Mouse (Mus musculus): ENCODE measurements around the gene Vangl2. TPM values are rescaled to one million over a fixed set of nuclear protein-coding genes. Genes with fewer than 3 reads are reported as not detected.
A peak's percentile ranks its signal among the peaks of the same experiment; 100 is the strongest.
"Not testable (repeated sequence)": the region's sequence is repeated elsewhere in the genome, so short reads cannot be mapped to it uniquely, and the experiment has no call there.

Vangl2 gene
- total RNA-seq, 1 experiment from 2014 or later: 2.0 TPM

DNA sequence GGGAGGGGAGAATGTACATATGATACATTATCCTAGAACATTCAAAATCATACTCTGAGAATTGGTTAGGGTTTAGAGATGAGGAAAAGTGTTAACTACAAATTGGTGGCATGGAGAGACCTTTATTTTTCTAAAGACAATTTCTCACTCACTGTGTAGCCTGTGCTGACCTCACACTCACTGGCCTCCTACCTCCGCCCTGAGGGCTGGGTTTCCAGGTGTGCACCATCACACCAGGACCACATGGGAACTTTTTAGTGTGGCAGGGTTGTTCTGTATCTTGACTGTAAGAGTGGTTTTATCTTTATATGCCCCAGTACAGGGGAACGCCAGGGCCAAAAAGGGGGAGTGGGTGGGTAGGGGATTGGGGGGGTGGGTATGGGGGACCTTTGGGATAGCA, 50.4 kb downstream of the Vangl2 start:
- ATAC-seq (ENCODE audit: extremely low read depth, insufficient number of reproducible peaks, low FRiP score, poor library complexity, severe bottlenecking): no peak

DNA sequence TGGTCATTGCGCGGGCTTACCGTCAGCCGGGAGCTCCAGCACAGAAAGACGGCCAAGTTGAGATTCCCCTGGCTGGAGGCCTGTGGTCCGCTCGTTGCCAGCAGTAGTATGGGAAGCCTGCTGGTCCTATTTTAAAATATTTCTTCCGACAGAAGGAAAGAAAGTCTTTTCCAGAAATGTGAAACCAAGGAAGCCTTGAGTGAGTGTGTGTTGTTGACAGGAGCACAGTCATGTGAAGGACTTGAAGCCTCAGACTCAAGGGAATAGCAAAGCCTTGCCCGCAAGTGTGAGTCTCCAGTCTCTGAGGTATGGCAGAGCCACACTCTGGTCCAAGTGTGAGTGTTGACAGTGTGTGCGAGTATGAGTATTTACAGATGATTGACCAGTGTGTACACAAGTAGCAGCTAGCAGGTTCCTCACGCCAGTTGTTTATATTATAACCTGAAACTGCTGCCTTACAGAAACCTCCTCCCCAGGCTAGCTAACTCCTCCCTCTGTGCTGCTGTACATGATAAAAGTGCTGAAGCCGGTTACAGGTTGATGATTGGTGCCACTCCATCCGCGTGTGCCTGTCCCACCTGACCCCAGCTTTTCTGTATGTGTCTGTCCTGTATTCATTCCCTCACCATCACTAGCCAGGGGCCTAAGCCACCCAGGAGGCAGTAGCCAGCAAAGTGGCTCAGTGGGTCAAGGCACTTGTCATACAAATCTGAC, 51.3 kb downstream of the Vangl2 start:
- ATAC-seq (ENCODE audit: extremely low read depth, insufficient number of reproducible peaks, low FRiP score, poor library complexity, severe bottlenecking): no peak

DNA sequence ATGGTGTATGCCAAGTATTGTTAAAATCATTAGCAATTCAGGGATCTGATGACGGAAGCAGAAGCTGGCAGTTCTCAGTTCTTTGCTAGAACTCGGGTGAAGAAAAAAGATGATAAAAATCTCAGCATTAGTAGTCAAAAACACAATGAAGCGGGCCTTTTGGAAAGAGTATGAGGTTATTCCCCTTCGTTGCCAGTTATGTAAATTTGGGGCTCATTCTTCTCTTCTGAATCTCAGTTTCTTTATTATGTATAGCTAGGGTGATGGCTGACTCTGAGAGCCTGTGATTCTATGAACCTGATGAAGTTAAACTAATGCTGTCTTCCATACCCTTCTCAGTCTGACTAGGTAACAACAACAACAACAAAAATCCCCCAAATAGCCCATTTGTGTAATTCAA, 52.4 kb downstream of the Vangl2 start:
- no peak for ATAC-seq (ENCODE audit: extremely low read depth, insufficient number of reproducible peaks, low FRiP score, poor library complexity, severe bottlenecking)

DNA sequence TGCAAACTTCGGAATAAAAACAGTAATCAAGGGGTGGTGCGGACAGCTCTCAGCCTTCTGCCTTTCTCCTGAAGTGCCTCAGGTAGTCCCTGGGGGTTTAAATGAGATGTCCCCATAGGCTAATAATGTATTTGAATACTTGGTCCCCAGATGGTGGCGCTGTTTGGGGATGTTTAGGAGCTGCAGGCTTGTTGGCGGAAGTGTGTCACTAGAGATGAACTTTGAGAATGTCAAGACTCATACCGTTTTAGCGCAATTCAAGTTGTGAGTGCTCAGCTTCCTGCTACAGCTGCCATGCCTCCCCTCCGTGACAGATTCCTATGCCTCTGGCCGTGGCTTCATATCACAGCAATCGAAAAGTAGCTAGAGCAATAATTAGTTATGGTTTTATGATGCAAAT, 52.9 kb downstream of the Vangl2 start:
- no peak for ATAC-seq (ENCODE audit: extremely low read depth, insufficient number of reproducible peaks, low FRiP score, poor library complexity, severe bottlenecking)

DNA sequence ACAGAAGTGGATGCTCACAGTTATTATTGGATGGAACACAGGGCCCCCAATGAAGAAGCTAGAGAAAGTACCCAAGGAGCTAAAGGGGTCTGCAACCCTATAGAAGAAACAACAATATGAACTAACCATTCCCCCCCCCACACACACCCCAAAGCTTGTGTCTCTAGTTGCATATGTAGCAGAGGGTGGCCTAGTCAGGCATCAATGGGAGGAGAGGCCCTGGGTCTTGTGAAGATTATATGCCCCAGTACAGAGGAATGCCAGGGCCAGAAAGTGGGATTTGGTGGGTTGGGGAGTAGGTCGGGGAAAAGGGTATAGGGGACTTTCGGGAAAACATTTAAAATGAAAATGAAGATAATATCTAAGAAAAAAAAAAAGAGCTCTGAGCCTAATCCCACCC, 53.9 kb downstream of the Vangl2 start:
- not testable (repeated sequence) for ATAC-seq (ENCODE audit: extremely low read depth, insufficient number of reproducible peaks, low FRiP score, poor library complexity, severe bottlenecking)

DNA sequence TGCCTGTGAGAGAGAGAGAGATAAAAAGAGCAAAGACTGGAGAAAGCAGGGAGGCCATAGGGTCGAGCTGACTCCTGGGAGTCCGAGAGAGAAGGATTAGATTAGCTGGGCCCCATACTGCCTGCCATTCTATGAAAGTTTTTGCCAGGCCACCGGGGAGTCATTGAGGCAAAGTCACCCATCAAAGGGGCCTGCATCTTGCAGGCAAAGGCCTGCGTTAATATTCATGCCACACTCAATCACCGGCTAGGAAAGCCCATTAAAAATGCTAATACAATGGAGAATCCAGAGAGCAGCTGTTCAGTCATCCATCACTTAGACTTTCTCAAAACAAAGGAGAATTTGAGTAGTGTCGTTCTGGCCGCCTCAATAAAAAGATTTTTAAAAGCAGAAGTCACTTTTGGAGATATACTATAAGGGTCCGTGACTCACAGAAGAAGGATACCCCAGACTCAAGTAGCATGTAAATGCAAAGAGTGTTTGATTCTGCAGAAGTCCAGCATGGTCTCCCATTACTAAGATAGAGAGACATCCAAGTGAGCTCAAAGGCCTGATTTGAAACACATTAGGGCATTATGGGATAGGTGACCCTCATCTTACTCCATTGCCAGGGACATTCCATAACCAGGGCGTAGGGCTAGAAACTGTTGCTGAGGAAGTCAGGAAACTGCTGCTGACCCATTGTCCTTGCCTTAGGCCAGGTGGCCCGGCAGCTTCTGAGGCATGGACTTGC, 57.2 kb downstream of the Vangl2 start:
- no peak for ATAC-seq (ENCODE audit: extremely low read depth, insufficient number of reproducible peaks, low FRiP score, poor library complexity, severe bottlenecking)

DNA sequence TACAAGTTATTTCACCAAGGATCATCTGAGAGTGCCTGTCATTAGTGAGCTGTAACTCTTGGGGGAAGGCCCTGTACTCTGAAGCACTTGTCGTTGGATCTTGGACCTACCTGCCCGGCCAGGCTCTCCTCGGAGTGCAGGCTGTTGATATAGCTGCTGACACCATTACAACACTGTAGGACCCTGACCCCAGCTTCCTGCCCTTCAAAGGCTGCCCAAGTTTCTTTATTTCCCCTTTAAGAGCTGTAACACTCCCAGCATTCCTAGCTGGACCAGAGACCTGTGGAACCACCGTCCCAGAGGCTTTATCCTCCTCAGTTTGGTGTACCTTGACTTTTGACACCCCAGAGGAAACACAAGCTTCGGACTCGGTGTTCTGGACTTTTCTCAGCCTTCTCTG, 59.0 kb downstream of the Vangl2 start:
- ATAC-seq (ENCODE audit: extremely low read depth, insufficient number of reproducible peaks, low FRiP score, poor library complexity, severe bottlenecking): no peak

DNA sequence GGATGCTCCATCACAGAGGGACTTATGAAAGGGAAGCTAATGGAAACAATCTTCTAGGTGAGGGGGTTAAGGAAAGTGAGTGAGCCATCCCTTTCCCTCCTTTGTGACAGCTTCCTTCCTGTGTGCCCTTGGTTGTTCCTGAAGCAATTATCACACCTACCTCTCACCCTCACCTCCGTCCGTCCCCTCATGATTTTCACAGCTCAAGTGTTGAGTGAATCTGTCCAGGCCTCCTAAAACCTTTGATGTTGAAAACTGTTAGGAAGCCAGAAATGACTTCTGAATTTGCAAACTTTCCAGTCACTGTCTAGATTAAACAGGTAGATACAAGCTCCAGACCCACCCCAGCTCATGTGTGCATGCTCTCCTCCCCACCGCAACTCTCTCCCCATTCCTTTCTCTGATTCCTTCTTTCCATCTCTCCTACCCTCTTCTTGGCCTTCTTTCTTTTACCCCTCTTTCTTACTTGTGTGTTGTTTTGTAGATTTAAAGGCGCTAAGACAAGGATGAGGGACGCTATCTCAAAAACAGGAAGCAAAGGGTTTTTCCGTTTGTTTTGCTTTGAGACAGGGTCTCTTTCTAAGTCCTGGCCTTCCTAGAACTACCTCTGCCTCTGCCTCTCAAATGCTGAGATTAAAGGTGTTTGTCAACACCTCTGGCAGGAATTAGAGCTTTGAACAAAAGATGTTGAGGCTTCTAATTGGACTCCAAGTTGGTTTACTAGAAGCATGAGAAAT, 62.0 kb downstream of the Vangl2 start:
- ATAC-seq (ENCODE audit: extremely low read depth, insufficient number of reproducible peaks, low FRiP score, poor library complexity, severe bottlenecking): no peak

DNA sequence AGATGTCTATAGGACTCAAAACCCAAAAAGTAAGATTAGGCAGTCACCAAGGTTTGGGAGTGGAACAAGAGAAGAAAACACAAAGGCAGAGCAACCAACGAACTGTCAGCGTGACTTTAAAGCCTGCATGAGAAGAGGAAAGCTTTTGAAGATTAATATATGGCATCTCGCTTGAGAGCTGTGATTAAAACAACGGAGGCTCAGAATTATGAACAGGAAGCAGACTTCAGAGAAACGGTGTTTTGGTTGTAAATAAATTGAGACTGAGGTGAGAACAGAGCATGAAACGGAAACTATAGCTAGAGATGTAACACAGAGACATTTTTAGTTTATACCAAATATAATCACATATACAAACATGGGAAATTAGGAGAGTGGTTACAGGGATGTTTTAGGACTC, 64.6 kb downstream of the Vangl2 start:
- no peak for ATAC-seq (ENCODE audit: extremely low read depth, insufficient number of reproducible peaks, low FRiP score, poor library complexity, severe bottlenecking)

DNA sequence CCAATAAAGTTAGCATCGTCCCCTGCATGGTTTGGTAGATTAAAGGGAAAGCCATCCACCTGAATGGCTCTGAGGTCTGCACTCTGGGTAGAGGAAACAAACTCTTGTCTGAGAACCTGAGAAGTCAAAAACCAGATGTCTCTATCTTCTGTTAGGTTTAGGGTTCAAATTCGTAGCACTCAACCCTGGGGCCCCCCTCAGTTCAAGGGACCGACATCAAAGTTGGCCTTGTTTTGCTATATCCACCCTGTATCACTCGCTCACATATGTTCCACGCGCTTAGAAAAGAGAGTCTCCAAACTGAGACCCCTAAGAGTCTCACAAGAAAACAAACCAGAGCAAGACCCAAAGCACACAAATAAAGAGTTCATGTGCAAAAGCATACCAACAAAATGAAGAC, 66.5 kb downstream of the Vangl2 start:
- ATAC-seq (ENCODE audit: extremely low read depth, insufficient number of reproducible peaks, low FRiP score, poor library complexity, severe bottlenecking): no peak

DNA sequence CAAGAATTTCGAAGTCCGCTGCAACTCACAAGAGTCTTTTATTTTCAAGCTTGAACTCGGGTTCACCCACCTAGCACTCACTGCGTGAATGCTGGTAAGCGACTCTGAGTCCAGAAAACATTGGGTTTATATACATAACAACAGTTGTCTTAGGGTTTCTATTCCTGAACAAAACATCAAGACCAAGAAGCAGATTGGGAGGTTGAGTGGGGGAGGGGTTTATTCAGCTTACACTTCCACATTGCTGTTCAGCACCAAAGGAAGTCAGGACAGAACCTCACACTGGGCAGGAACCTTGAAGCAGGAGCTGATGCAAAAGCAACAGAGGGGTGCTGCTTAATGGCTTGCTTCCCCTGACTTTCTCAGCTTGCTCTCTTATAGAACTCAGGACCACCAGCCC, 67.5 kb downstream of the Vangl2 start:
- no peak for ATAC-seq (ENCODE audit: extremely low read depth, insufficient number of reproducible peaks, low FRiP score, poor library complexity, severe bottlenecking)

DNA sequence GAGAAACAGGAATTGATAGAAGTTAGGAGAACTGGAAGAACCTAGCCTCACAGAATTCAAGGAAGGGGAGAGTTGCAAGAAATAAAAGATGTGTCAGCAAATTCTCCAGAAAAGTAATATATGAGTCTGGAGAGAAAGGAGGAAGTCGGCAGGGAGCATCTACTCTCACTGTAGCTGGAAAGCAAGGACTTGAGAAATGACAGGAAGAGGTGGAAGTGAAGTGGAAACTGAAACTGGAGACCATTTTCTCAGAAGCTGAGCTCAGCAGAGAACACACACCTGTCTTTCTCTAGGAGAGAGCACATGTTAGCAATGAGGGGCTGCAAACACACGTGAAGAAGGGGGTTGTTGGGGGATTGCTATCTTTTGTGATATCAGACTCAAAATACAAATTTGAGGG, 70.8 kb downstream of the Vangl2 start:
- ATAC-seq (ENCODE audit: extremely low read depth, insufficient number of reproducible peaks, low FRiP score, poor library complexity, severe bottlenecking): no peak

DNA sequence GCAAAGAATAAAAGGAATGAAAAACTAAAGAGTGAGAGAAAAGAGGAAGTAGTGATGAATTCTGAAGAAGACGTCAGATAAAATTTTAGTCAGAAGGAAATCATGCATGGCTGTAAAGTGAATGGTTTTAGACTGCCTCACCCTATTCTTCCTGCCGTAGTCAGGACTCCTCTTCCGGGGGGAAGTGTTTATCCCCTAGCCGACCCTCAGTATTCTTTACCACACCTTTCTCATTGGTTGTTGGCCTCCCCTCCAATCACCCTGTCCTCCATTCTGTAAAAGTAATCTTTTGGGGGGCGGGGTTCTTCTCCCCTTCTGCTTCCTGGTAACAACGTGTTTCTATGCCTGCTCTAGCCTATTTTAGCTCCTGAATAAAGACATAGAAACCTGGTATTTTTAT, 73.2 kb downstream of the Vangl2 start:
- peak; percentile 78 for ATAC-seq (ENCODE audit: extremely low read depth, insufficient number of reproducible peaks, low FRiP score, poor library complexity, severe bottlenecking)

Other genes with a start within 250 kb of the Vangl2 start
- 346 and 366 TPM in 2 replicates for gene Cd84, start 188.7 kb downstream of the Vangl2 start, total RNA-seq (2017)
- gene Gm10521, start 132.8 kb downstream of the Vangl2 start, total RNA-seq (2017): 46.8 and 52.7 TPM in 2 replicates
- gene Slamf6, start 110.9 kb downstream of the Vangl2 start, total RNA-seq (2017): 97.7 and 98.0 TPM in 2 replicates
- gene Nhlh1, start 29.1 kb upstream of the Vangl2 start, total RNA-seq (2017): not detected in 2 replicates
- 148 and 152 TPM in 2 replicates for gene Copa, start 54.1 kb upstream of the Vangl2 start, total RNA-seq (2017)
- gene Ncstn, start 54.4 kb upstream of the Vangl2 start, total RNA-seq (2017): 59.1 and 61.8 TPM in 2 replicates
- 41.4 and 52.2 TPM in 2 replicates for gene Pex19, start 98.3 kb upstream of the Vangl2 start, total RNA-seq (2017)
- gene Dcaf8, start 119.6 kb upstream of the Vangl2 start, total RNA-seq (2017): 185 and 197 TPM in 2 replicates
- 6.6 and 8.5 TPM in 2 replicates for gene Pea15a, start 178.4 kb upstream of the Vangl2 start, total RNA-seq (2017)
- not detected in 2 replicates for gene Casq1, start 191.4 kb upstream of the Vangl2 start, total RNA-seq (2017)
- not detected in 2 replicates for gene Atp1a4, start 230.0 kb upstream of the Vangl2 start, total RNA-seq (2017)
- 9.0 and 10.1 TPM in 2 replicates for gene Igsf8, start 233.2 kb upstream of the Vangl2 start, total RNA-seq (2017)

Measured in neutrophil, adult 5-6 weeks (primary cell).